Mouse (Mus musculus) lung, embryonic 15.5 days (tissue): ENCODE measurements around the gene Socs1. TPM values are rescaled to one million over a fixed set of nuclear protein-coding genes. Genes with fewer than 3 reads are reported as not detected.

Source experiments
- ATAC-seq: fragments of 200-750 bp; cut with Nextera tagmentation; 2 replicates; pipeline ENCODE4 v1.8.0; 2017; ENCODE audit warnings: moderate number of reproducible peaks, borderline replicate concordance; ENCODE audit not compliant: low FRiP score, low TSS enrichment; ENCODE audit errors: extremely low read depth
- H3K27ac ChIP-seq: fragments of 300-500 bp; sonication (generic); 2 replicates; pipeline ENCODE4 v1.5.1; 2015; ENCODE audit warnings: moderate library complexity, mild to moderate bottlenecking, inconsistent platforms
- H3K27me3 ChIP-seq: fragments of 300-500 bp; sonication (generic); 2 replicates; pipeline ENCODE4 v1.6.1; 2015; ENCODE audit warnings: inconsistent platforms
- H3K36me3 ChIP-seq: fragments of 300-500 bp; sonication (generic); 2 replicates; pipeline ENCODE4 v1.6.1; 2015; ENCODE audit warnings: inconsistent platforms
- H3K4me1 ChIP-seq: fragments of 300-500 bp; sonication (generic); 2 replicates; pipeline ENCODE4 v1.6.1; 2015; ENCODE audit warnings: inconsistent platforms
- H3K4me2 ChIP-seq: fragments of 300-500 bp; sonication (generic); 2 replicates; pipeline ENCODE4 v1.6.1; 2015; ENCODE audit warnings: inconsistent platforms, mild to moderate bottlenecking, moderate library complexity
- H3K4me3 ChIP-seq: fragments of 300-500 bp; sonication (generic); 2 replicates; pipeline ENCODE4 v1.5.1; 2015; ENCODE audit warnings: mild to moderate bottlenecking, inconsistent platforms
- H3K9ac ChIP-seq: fragments of 300-500 bp; sonication (generic); 2 replicates; pipeline ENCODE4 v1.6.1; 2015; ENCODE audit warnings: inconsistent platforms
- H3K9me3 ChIP-seq: fragments of 300-500 bp; sonication (generic); 2 replicates; pipeline ENCODE4 v1.6.1; 2016; ENCODE audit warnings: inconsistent platforms
- whole genome bisulfite sequencing: fragments of 180-500 bp; shearing (Covaris S2); methylation state at CpG from one replicate; pipeline ENCODE4 v1.1.7; 2015; 5-methylcytosine and 5-hydroxymethylcytosine counted together
- polyA plus RNA-seq: library from polyadenylated mRNA; unstranded; fragments of >200 nt; fragmentation: Nextera tagmentation; extraction: Ambion mirVana; gene quantifications from 2 replicates; pipeline ENCODE4 v1.2.1, GENCODE M21; 2015

Socs1 gene
- polyA plus RNA-seq = 9.8 and 10.4 TPM in 2 replicates

GRCm38 (mm10) chr16:10785371-10786231 is at the start of gene Socs1:
TSS of gene Socs1 (minus strand) at chr16:10785536.
- Histone ChIP-seq H3K27ac (peak within 1 kb of the TSS; percentile 99), H3K4me2 (peak within 1 kb of the TSS; percentile 98), H3K27me3 (no peaks in the 10 kb centered on the region), H3K9me3 (no peaks in the 10 kb centered on the region), H3K4me3 (peak within 1 kb of the TSS; percentile 62), H3K36me3 (no peaks in the 10 kb centered on the region), H3K9ac (peak within 1 kb of the TSS; percentile 82), H3K4me1 (peaks cover 56% of the 10 kb centered on the region)
- under 1% methylated on average over 59 of the region's 59 CpGs for WGBS
- peak; percentile 88 for ATAC-seq

GRCm38 (mm10) chr16:10834542-10834910 is 49.2 kb upstream of the Socs1 start:
- Histone ChIP-seq H3K27me3 (no peaks in the 10 kb centered on the region), H3K27ac (peak overlapping the region; percentile 91; the same call in 1 of the 2 replicates), H3K36me3 (no peaks in the 10 kb centered on the region), H3K4me2 (peak overlapping the region; percentile 88), H3K9me3 (no peaks in the 10 kb centered on the region), H3K9ac (peak overlapping the region; percentile 24; the same call in 1 of the 2 replicates), H3K4me3 (peak overlapping the region; percentile 76), H3K4me1 (peaks cover 38% of the 10 kb centered on the region)
- WGBS = 4% methylated on average over 12 of the region's 12 CpGs
- no peak for ATAC-seq

GRCm38 (mm10) chr16:10828461-10828805 is 43.1 kb upstream of the Socs1 start:
- Histone ChIP-seq H3K27ac (no peak overlapping the region), H3K4me3 (no peak overlapping the region), H3K4me1 (no peaks in the 10 kb centered on the region), H3K27me3 (no peaks in the 10 kb centered on the region), H3K4me2 (no peak overlapping the region), H3K9ac (no peak overlapping the region), H3K36me3 (no peaks in the 10 kb centered on the region), H3K9me3 (no peaks in the 10 kb centered on the region)
- 66% methylated on average over 4 of the region's 4 CpGs for whole genome bisulfite sequencing
- ATAC-seq = no peak

- no peaks in the 10 kb centered on the region for H3K36me3 ChIP-seq
- H3K27me3 ChIP-seq = no peaks in the 10 kb centered on the region
- H3K4me1 ChIP-seq = no peaks in the 10 kb centered on the region
- no peak overlapping the region for H3K4me2 ChIP-seq
- no peak overlapping the region for H3K4me3 ChIP-seq
- H3K9ac ChIP-seq = no peak overlapping the region
- no peak for ATAC-seq
- no peak overlapping the region for H3K27ac ChIP-seq
- H3K9me3 ChIP-seq = no peaks in the 10 kb centered on the region
- 68% methylated on average over 7 of the region's 7 CpGs for WGBS
Measured at GRCm38 (mm10) chr16:10827766-10828460, 42.6 kb upstream of the Socs1 start.

- no peaks in the 10 kb centered on the region for H3K36me3 ChIP-seq
- 82% methylated on average over 9 of the region's 9 CpGs for WGBS
Measured at GRCm38 (mm10) chr16:10827269-10827668, 41.9 kb upstream of the Socs1 start.

GRCm38 (mm10) chr16:10825840-10826239 is 40.5 kb upstream of the Socs1 start:
- ATAC-seq = no peak
- Histone ChIP-seq H3K4me1 (peaks cover 4% of the 10 kb centered on the region; the same call in 1 of the 2 replicates), H3K36me3 (no peaks in the 10 kb centered on the region), H3K4me3 (no peak overlapping the region), H3K9me3 (no peaks in the 10 kb centered on the region), H3K27ac (no peak overlapping the region), H3K27me3 (no peaks in the 10 kb centered on the region), H3K9ac (no peak overlapping the region), H3K4me2 (no peak overlapping the region)
- WGBS = 84% methylated on average over 4 of the region's 4 CpGs

More at GRCm38 (mm10) chr16:10827269-10827668, 41.9 kb upstream of the Socs1 start:
- Histone ChIP-seq H3K27me3 (no peaks in the 10 kb centered on the region), H3K4me1 (no peaks in the 10 kb centered on the region), H3K4me3 (no peak overlapping the region), H3K4me2 (no peak overlapping the region), H3K27ac (no peak overlapping the region), H3K9ac (no peak overlapping the region), H3K9me3 (no peaks in the 10 kb centered on the region)
- no peak for ATAC-seq

- ATAC-seq = no peak
- no peak overlapping the region for H3K27ac ChIP-seq
- 87% methylated on average over 1 of the region's 1 CpGs for WGBS
Measured at GRCm38 (mm10) chr16:10824536-10824935, 39.2 kb upstream of the Socs1 start.

GRCm38 (mm10) chr16:10821387-10821786 is 36.1 kb upstream of the Socs1 start:
- H3K9me3 ChIP-seq = no peaks in the 10 kb centered on the region
- no peak for ATAC-seq
- H3K27me3 ChIP-seq = no peaks in the 10 kb centered on the region
- WGBS = 37% methylated on average over 4 of the region's 4 CpGs
- no peak overlapping the region for H3K9ac ChIP-seq
- no peaks in the 10 kb centered on the region for H3K36me3 ChIP-seq
- H3K4me2 ChIP-seq = no peak overlapping the region
- H3K4me1 ChIP-seq = peaks cover 4% of the 10 kb centered on the region; the same call in 1 of the 2 replicates
- no peak overlapping the region for H3K27ac ChIP-seq
- no peak overlapping the region for H3K4me3 ChIP-seq

More at GRCm38 (mm10) chr16:10824536-10824935, 39.2 kb upstream of the Socs1 start:
- Histone ChIP-seq H3K4me1 (peaks cover 4% of the 10 kb centered on the region; the same call in 1 of the 2 replicates), H3K27me3 (no peaks in the 10 kb centered on the region), H3K4me2 (no peak overlapping the region), H3K9me3 (no peaks in the 10 kb centered on the region), H3K4me3 (no peak overlapping the region), H3K9ac (no peak overlapping the region), H3K36me3 (no peaks in the 10 kb centered on the region)

- H3K27ac ChIP-seq = no peak overlapping the region
- H3K9ac ChIP-seq = no peak overlapping the region
Measured at GRCm38 (mm10) chr16:10819966-10820365, 34.6 kb upstream of the Socs1 start.

GRCm38 (mm10) chr16:10818579-10819135 is 33.3 kb upstream of the Socs1 start:
- Histone ChIP-seq H3K27ac (no peak overlapping the region), H3K9me3 (no peaks in the 10 kb centered on the region), H3K4me3 (no peak overlapping the region), H3K4me1 (peaks cover 10% of the 10 kb centered on the region; the same call in 1 of the 2 replicates), H3K4me2 (no peak overlapping the region), H3K27me3 (no peaks in the 10 kb centered on the region), H3K36me3 (no peaks in the 10 kb centered on the region), H3K9ac (no peak overlapping the region)
- WGBS = 83% methylated on average over 4 of the region's 4 CpGs
- no peak for ATAC-seq

More at GRCm38 (mm10) chr16:10819966-10820365, 34.6 kb upstream of the Socs1 start:
- no peak for ATAC-seq
- H3K36me3 ChIP-seq = no peaks in the 10 kb centered on the region
- no peak overlapping the region for H3K4me3 ChIP-seq
- no peaks in the 10 kb centered on the region for H3K9me3 ChIP-seq
- H3K4me1 ChIP-seq = peaks cover 4% of the 10 kb centered on the region; the same call in 1 of the 2 replicates
- no peaks in the 10 kb centered on the region for H3K27me3 ChIP-seq
- no peak overlapping the region for H3K4me2 ChIP-seq
- WGBS = 57% methylated on average over 3 of the region's 3 CpGs

GRCm38 (mm10) chr16:10814864-10815263 is 29.5 kb upstream of the Socs1 start:
- H3K27ac ChIP-seq = no peak overlapping the region
- no peak overlapping the region for H3K4me3 ChIP-seq
- H3K4me2 ChIP-seq = no peak overlapping the region
- peak; percentile 82; the same call in 1 of the 2 replicates for ATAC-seq
- WGBS = 42% methylated on average over 4 of the region's 4 CpGs
- no peaks in the 10 kb centered on the region for H3K27me3 ChIP-seq
- no peak overlapping the region for H3K9ac ChIP-seq
- H3K36me3 ChIP-seq = no peaks in the 10 kb centered on the region
- H3K4me1 ChIP-seq = 0 out of 2 replicates have a peak, but pooled peaks cover 5% of the 10 kb centered on the region
- H3K9me3 ChIP-seq = no peaks in the 10 kb centered on the region
